Comparison of ENCODE assay signal across 18 mouse cellular contexts in genomic region chr16:94396641-94397040, GRCm38 (mm10).
"Had no signal": no experiment of that assay in that cellular context is flagged by ENCODE, and none has a peak within 500 bp of the region (broad histone marks: within the 10 kb centered on the region; RNA-seq: fewer than 3 reads in every experiment).

No protein-coding gene starts in this region.

- ATAC-seq: midbrain, embryonic 16.5 days had no signal

- H3K27me3 ChIP-seq: limb, embryonic 12.5 days; neural tube, embryonic 13.5 days had no signal

- H3K27ac ChIP-seq: kidney, postnatal 0 days; layer of hippocampus, adult 2 months; limb, embryonic 12.5 days; liver, embryonic 14.5 days; midbrain, embryonic 10.5 days; neural tube, embryonic 13.5 days had no signal

- DNase-seq: kidney, adult 11 months; kidney, adult 9 months; kidney, postnatal 4 days; liver; lung, adult 18-20 months; lung, postnatal 4 days; retina, postnatal 1 day; right cerebral cortex, postnatal 4 days; spleen, adult 18-20 months; thymus, adult 2 months; thymus, postnatal 25 days had no signal

- H3K4me2 ChIP-seq: limb, embryonic 12.5 days; neural tube, embryonic 13.5 days had no signal

- H3K9me3 ChIP-seq: limb, embryonic 12.5 days; midbrain, embryonic 10.5 days; neural tube, embryonic 13.5 days had no signal

- H3K4me3 ChIP-seq: layer of hippocampus, adult 2 months; limb, embryonic 12.5 days; midbrain, embryonic 10.5 days; neural tube, embryonic 13.5 days had no signal

- H3K9ac ChIP-seq: limb, embryonic 12.5 days; liver, embryonic 14.5 days; neural tube, embryonic 13.5 days had no signal
